Mouse (Mus musculus): ENCODE data around the gene Tenm3. TPM values are rescaled to one million over a fixed set of nuclear protein-coding genes. Genes with fewer than 3 reads are reported as not detected.

The Tenm3 gene
- polyA plus RNA-seq, 1 experiment from 2014 or later: 31.6 TPM

DNA sequence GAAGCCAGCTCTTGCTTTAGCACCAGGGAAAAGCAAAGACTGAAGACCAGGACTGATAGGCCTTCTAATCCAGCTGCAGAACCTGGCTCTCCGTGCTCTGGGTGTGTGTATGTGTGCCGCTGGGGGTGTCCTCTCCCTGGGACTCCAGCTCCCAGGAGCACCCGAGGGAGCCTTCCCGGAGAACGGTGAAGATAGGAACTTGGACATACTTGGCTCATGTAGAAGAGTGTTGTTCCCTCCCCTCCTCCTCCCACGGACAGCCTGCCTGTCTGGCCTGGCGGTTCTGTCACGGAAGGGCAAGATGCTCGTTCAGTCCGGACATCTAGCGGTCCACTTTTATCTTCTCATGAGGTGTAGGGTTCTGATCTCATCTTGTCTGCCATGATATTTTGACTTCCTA lies 622.4 kb downstream of the Tenm3 start:
- 84% methylated on average over 11 of the region's 11 CpGs for WGBS
- peaks cover 51% of the 10 kb centered on the region for H3K4me1 ChIP-seq (replicated peaks)
- DNase-seq (ENCODE audit: low spot score): no peak

GRCm38 (mm10) chr8:48220529-48221181 lies 623.1 kb downstream of the Tenm3 start:
- 81% methylated on average over 25 of the region's 25 CpGs for WGBS
- 0 out of 2 replicates have a peak overlapping the region, but pooled peaks have one; percentile 53 for H3K27ac ChIP-seq
- no peak for DNase-seq (ENCODE audit: low spot score)
- no peaks in the 10 kb centered on the region for H3K9me3 ChIP-seq
- H3K36me3 ChIP-seq: no peaks in the 10 kb centered on the region
- H3K27me3 ChIP-seq (ENCODE audit: insufficient read depth, poor library complexity, severe bottlenecking): peaks cover 18% of the 10 kb centered on the region
- no peak overlapping the region for H3K4me3 ChIP-seq
- peaks cover 52% of the 10 kb centered on the region for H3K4me1 ChIP-seq (replicated peaks)

More for the DNA sequence above, 622.4 kb downstream of the Tenm3 start:
- H3K27me3 ChIP-seq (ENCODE audit: insufficient read depth, poor library complexity, severe bottlenecking): peaks cover 12% of the 10 kb centered on the region
- no peaks in the 10 kb centered on the region for H3K9me3 ChIP-seq
- no peak overlapping the region for H3K4me3 ChIP-seq
- H3K36me3 ChIP-seq: no peaks in the 10 kb centered on the region
- H3K27ac ChIP-seq: peak overlapping the region; percentile 53; the same call in 1 of the 2 replicates

- peaks cover 30% of the 10 kb centered on the region for H3K27me3 ChIP-seq (ENCODE audit: insufficient read depth, poor library complexity, severe bottlenecking)
- peak overlapping the region; percentile 50; the same call in 1 of the 2 replicates for H3K27ac ChIP-seq
- DNase-seq (ENCODE audit: low spot score): no peak
- no peaks in the 10 kb centered on the region for H3K9me3 ChIP-seq
- peaks cover 32% of the 10 kb centered on the region for H3K4me1 ChIP-seq (replicated peaks)
- no peaks in the 10 kb centered on the region for H3K36me3 ChIP-seq
- WGBS: 35% methylated on average over 9 of the region's 9 CpGs
- no peak overlapping the region for H3K4me3 ChIP-seq
Observed at GRCm38 (mm10) chr8:48215071-48215501, 628.7 kb downstream of the Tenm3 start.

DNA sequence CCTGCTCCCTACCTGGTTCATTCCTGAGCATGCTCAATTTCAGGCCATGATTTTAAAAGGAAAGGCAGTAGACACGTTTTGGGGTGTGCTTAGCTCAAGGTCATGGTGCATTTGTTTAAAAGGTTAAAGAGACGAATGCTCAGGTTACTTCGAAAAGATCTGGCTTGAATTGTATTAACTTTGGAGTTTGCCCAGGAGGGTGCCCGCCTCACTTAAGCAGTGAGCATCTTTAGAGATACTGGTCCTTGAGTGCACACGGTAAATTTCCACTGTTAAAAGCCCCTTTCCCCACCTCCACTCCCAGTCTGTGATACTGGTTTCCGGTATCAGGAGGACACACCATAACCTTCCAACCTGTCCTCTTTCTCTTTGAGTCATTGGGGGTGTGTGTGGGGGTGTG lies 629.4 kb downstream of the Tenm3 start:
- Histone ChIP-seq H3K36me3 (no peaks in the 10 kb centered on the region), H3K9me3 (no peaks in the 10 kb centered on the region), H3K27me3 (ENCODE audit: insufficient read depth, poor library complexity, severe bottlenecking) (peaks cover 30% of the 10 kb centered on the region), H3K27ac (no peak overlapping the region), H3K4me3 (no peak overlapping the region), H3K4me1 (replicated peaks) (peaks cover 26% of the 10 kb centered on the region)
- no peak for DNase-seq (ENCODE audit: low spot score)
- 57% methylated on average over 6 of the region's 6 CpGs for WGBS

- Histone ChIP-seq H3K36me3 (no peaks in the 10 kb centered on the region), H3K27ac (no peak overlapping the region), H3K4me1 (replicated peaks) (peaks cover 33% of the 10 kb centered on the region), H3K4me3 (no peak overlapping the region), H3K27me3 (ENCODE audit: insufficient read depth, poor library complexity, severe bottlenecking) (peaks cover 30% of the 10 kb centered on the region), H3K9me3 (no peaks in the 10 kb centered on the region)
- WGBS: 79% methylated on average over 9 of the region's 9 CpGs
- no peak for DNase-seq (ENCODE audit: low spot score)
Observed at GRCm38 (mm10) chr8:48211931-48212330, 631.8 kb downstream of the Tenm3 start.

GRCm38 (mm10) chr8:48207567-48207966 lies 636.2 kb downstream of the Tenm3 start:
- H3K27me3 ChIP-seq (ENCODE audit: insufficient read depth, poor library complexity, severe bottlenecking): 0 out of 2 replicates have a peak, but pooled peaks cover 1% of the 10 kb centered on the region
- H3K9me3 ChIP-seq: no peaks in the 10 kb centered on the region
- no peak for DNase-seq (ENCODE audit: low spot score)
- no peaks in the 10 kb centered on the region for H3K36me3 ChIP-seq
- WGBS: 86% methylated on average over 6 of the region's 6 CpGs
- no peak overlapping the region for H3K4me3 ChIP-seq
- H3K27ac ChIP-seq: peak overlapping the region; percentile 5; the same call in 1 of the 2 replicates
- peaks cover 25% of the 10 kb centered on the region for H3K4me1 ChIP-seq (replicated peaks)

- Histone ChIP-seq H3K36me3 (no peaks in the 10 kb centered on the region), H3K27me3 (ENCODE audit: insufficient read depth, poor library complexity, severe bottlenecking) (no peaks in the 10 kb centered on the region), H3K27ac (no peak overlapping the region), H3K4me1 (replicated peaks) (peaks cover 25% of the 10 kb centered on the region), H3K4me3 (no peak overlapping the region), H3K9me3 (no peaks in the 10 kb centered on the region)
- WGBS: 71% methylated on average over 8 of the region's 8 CpGs
- no peak for DNase-seq (ENCODE audit: low spot score)
Observed at GRCm38 (mm10) chr8:48206922-48207321, 636.8 kb downstream of the Tenm3 start.

- Histone ChIP-seq H3K4me3 (no peak overlapping the region), H3K27ac (no peak overlapping the region), H3K9me3 (no peaks in the 10 kb centered on the region), H3K36me3 (no peaks in the 10 kb centered on the region), H3K27me3 (ENCODE audit: insufficient read depth, poor library complexity, severe bottlenecking) (no peaks in the 10 kb centered on the region), H3K4me1 (replicated peaks) (peaks cover 25% of the 10 kb centered on the region)
- WGBS: 81% methylated on average over 12 of the region's 12 CpGs
- DNase-seq (ENCODE audit: low spot score): no peak
Observed at GRCm38 (mm10) chr8:48204838-48205345, 638.9 kb downstream of the Tenm3 start.

- 0 out of 2 replicates have a peak overlapping the region, but pooled peaks have one; percentile 40 for H3K27ac ChIP-seq
- DNase-seq (ENCODE audit: low spot score): no peak
- H3K9me3 ChIP-seq: no peaks in the 10 kb centered on the region
- H3K4me1 ChIP-seq (replicated peaks): peaks cover 25% of the 10 kb centered on the region
- no peaks in the 10 kb centered on the region for H3K36me3 ChIP-seq
- H3K27me3 ChIP-seq (ENCODE audit: insufficient read depth, poor library complexity, severe bottlenecking): no peaks in the 10 kb centered on the region
- no peak overlapping the region for H3K4me3 ChIP-seq
- 82% methylated on average over 13 of the region's 13 CpGs for WGBS
Observed at GRCm38 (mm10) chr8:48204114-48204837, 639.5 kb downstream of the Tenm3 start.

DNA sequence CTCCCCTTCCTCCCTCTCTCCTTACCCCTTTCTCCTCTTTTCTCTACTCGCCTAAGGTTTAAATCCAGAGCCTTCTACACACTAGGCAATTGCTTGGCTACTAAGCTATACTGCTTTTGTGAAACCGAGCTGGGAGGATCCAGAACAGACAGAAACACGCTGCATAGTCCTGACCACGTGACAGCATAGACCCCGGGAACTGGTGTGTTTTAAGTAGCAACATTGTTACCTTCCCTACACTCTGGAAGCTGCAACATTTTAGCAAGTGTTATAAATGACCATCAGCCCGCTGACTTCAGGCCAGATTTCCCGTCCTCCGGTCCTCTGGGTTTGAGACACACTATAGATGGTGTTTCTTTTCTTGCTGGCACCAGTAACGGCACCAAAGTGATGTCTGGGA lies 640.1 kb downstream of the Tenm3 start:
- H3K27ac ChIP-seq: no peak overlapping the region
- no peaks in the 10 kb centered on the region for H3K36me3 ChIP-seq
- H3K4me1 ChIP-seq (replicated peaks): peaks cover 25% of the 10 kb centered on the region
- H3K4me3 ChIP-seq: no peak overlapping the region
- 79% methylated on average over 9 of the region's 9 CpGs for WGBS
- H3K9me3 ChIP-seq: peaks cover 6% of the 10 kb centered on the region; the same call in 1 of the 2 replicates
- no peaks in the 10 kb centered on the region for H3K27me3 ChIP-seq (ENCODE audit: insufficient read depth, poor library complexity, severe bottlenecking)
- DNase-seq (ENCODE audit: low spot score): no peak

DNA sequence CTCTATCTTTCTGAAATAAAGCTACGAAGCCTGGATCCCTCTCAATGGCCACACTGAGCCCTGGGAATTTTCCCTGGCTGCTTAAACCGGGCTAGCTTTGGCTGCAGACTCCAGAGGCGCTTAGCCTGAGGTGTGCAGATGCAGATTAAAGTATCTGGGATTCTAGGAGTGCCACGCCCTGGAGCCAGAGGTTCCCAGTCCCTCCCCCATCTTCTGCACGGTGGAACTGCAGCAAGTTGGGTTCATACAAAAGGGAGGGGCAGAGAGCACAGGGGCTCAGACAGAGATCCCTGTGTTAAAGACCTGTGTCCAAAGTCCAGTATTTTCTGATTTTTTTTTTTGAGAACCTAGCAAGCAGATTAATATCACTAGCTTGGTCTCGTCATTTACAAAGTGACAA lies 640.6 kb downstream of the Tenm3 start:
- Histone ChIP-seq H3K4me3 (no peak overlapping the region), H3K4me1 (replicated peaks) (peaks cover 25% of the 10 kb centered on the region), H3K27me3 (ENCODE audit: insufficient read depth, poor library complexity, severe bottlenecking) (no peaks in the 10 kb centered on the region), H3K27ac (peak overlapping the region; percentile 16; the same call in 1 of the 2 replicates), H3K9me3 (peaks cover 10% of the 10 kb centered on the region; the same call in 1 of the 2 replicates), H3K36me3 (no peaks in the 10 kb centered on the region)
- 66% methylated on average over 6 of the region's 6 CpGs for WGBS
- DNase-seq (ENCODE audit: low spot score): no peak

DNA sequence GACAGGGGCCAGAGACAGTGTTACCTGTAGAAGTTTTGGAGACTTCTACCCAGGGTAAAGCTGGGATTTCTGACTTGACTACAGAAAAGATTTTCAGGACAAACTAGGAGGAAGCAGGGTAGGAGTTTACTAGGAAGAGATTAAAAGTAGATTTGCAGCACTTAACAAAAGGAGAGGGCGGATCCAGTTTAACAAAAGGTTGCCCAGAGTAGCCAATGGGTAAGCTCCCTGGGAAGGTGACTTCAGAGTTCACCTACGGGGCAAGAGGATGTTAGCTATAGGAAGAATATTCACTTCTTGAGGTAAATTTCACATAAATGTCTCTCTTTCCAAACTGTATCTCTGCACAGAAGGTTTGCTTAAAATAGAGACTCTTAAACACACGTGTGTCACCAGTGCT lies 641.1 kb downstream of the Tenm3 start:
- no peaks in the 10 kb centered on the region for H3K36me3 ChIP-seq
- WGBS: 63% methylated on average over 3 of the region's 3 CpGs
- H3K4me1 ChIP-seq (replicated peaks): peaks cover 20% of the 10 kb centered on the region
- DNase-seq (ENCODE audit: low spot score): no peak
- H3K27me3 ChIP-seq (ENCODE audit: insufficient read depth, poor library complexity, severe bottlenecking): no peaks in the 10 kb centered on the region
- H3K9me3 ChIP-seq: peaks cover 13% of the 10 kb centered on the region; the same call in 1 of the 2 replicates
- H3K27ac ChIP-seq: no peak overlapping the region
- no peak overlapping the region for H3K4me3 ChIP-seq

- DNase-seq (ENCODE audit: low spot score): no peak
- Histone ChIP-seq H3K36me3 (no peaks in the 10 kb centered on the region), H3K9me3 (peaks cover 18% of the 10 kb centered on the region; the same call in 1 of the 2 replicates), H3K27ac (no peak overlapping the region), H3K4me1 (replicated peaks) (peaks cover 14% of the 10 kb centered on the region), H3K27me3 (ENCODE audit: insufficient read depth, poor library complexity, severe bottlenecking) (no peaks in the 10 kb centered on the region), H3K4me3 (no peak overlapping the region)
- WGBS: 94% methylated on average over 9 of the region's 9 CpGs
Observed at GRCm38 (mm10) chr8:48199171-48199570, 644.6 kb downstream of the Tenm3 start.

Data from hindbrain, embryonic 10.5 days (tissue).